Mouse (Mus musculus): ENCODE data around the gene Tal1. TPM values are rescaled to one million over a fixed set of nuclear protein-coding genes. Genes with fewer than 3 reads are reported as not detected.

Tal1 gene
- polyA plus RNA-seq, 1 experiment from 2014 or later = 2.3 TPM

- WGBS = under 1% methylated on average over 48 of the region's 48 CpGs
- Histone ChIP-seq H3K4me2 (replicated peaks) (peak overlapping the region; percentile 51), H3K4me1 (peaks cover 14% of the 10 kb centered on the region; the same call in 1 of the 2 replicates), H3K27me3 (peaks cover 92% of the 10 kb centered on the region), H3K9ac (peak overlapping the region; percentile 30; the same call in 1 of the 2 replicates), H3K4me3 (peak overlapping the region; percentile 32), H3K9me3 (no peaks in the 10 kb centered on the region), H3K36me3 (no peaks in the 10 kb centered on the region), H3K27ac (peak overlapping the region; percentile 54; the same call in 1 of the 2 replicates)
- ATAC-seq (ENCODE audit: insufficient number of reproducible peaks, insufficient read depth, low FRiP score, low TSS enrichment) = peak; percentile 67
Observed at GRCm38 (mm10) chr4:115056921-115057673, 871 bp downstream of the Tal1 start.

GRCm38 (mm10) chr4:115057674-115058316 is 1.6 kb downstream of the Tal1 start:
- H3K4me2 ChIP-seq (replicated peaks) = peak overlapping the region; percentile 51; the same call in 1 of the 2 replicates
- no peaks in the 10 kb centered on the region for H3K36me3 ChIP-seq
- H3K27ac ChIP-seq = peak overlapping the region; percentile 54; the same call in 1 of the 2 replicates
- peaks cover 8% of the 10 kb centered on the region; the same call in 1 of the 2 replicates for H3K4me1 ChIP-seq
- H3K27me3 ChIP-seq = peaks cover 92% of the 10 kb centered on the region
- no peaks in the 10 kb centered on the region for H3K9me3 ChIP-seq
- H3K9ac ChIP-seq = peak overlapping the region; percentile 30; the same call in 1 of the 2 replicates
- peak overlapping the region; percentile 32 for H3K4me3 ChIP-seq
- under 1% methylated on average over 33 of the region's 33 CpGs for WGBS
- ATAC-seq (ENCODE audit: insufficient number of reproducible peaks, insufficient read depth, low FRiP score, low TSS enrichment) = no peak

GRCm38 (mm10) chr4:115058317-115058761 is 2.1 kb downstream of the Tal1 start:
- no peak overlapping the region for H3K4me2 ChIP-seq (replicated peaks)
- H3K36me3 ChIP-seq = no peaks in the 10 kb centered on the region
- H3K4me1 ChIP-seq = peaks cover 9% of the 10 kb centered on the region; the same call in 1 of the 2 replicates
- H3K27me3 ChIP-seq = peaks cover 93% of the 10 kb centered on the region
- H3K9me3 ChIP-seq = no peaks in the 10 kb centered on the region
- H3K9ac ChIP-seq = no peak overlapping the region
- H3K4me3 ChIP-seq = 0 out of 2 replicates have a peak overlapping the region, but pooled peaks have one; percentile 32
- no peak overlapping the region for H3K27ac ChIP-seq
- no peak for ATAC-seq (ENCODE audit: insufficient number of reproducible peaks, insufficient read depth, low FRiP score, low TSS enrichment)
- WGBS = under 1% methylated on average over 20 of the region's 20 CpGs

- Histone ChIP-seq H3K36me3 (no peaks in the 10 kb centered on the region), H3K4me1 (peaks cover 14% of the 10 kb centered on the region; the same call in 1 of the 2 replicates), H3K4me2 (replicated peaks) (0 out of 2 replicates have a peak overlapping the region, but pooled peaks have one; percentile 3), H3K9me3 (no peaks in the 10 kb centered on the region), H3K9ac (no peak overlapping the region), H3K27me3 (peaks cover 93% of the 10 kb centered on the region), H3K27ac (no peak overlapping the region), H3K4me3 (0 out of 2 replicates have a peak overlapping the region, but pooled peaks have one; percentile 7)
- no peak for ATAC-seq (ENCODE audit: insufficient number of reproducible peaks, insufficient read depth, low FRiP score, low TSS enrichment)
- whole genome bisulfite sequencing = 2% methylated on average over 23 of the region's 23 CpGs
Observed at GRCm38 (mm10) chr4:115058871-115059590, 2.8 kb downstream of the Tal1 start.

- H3K9ac ChIP-seq = no peak overlapping the region
- H3K36me3 ChIP-seq = no peaks in the 10 kb centered on the region
- no peak overlapping the region for H3K27ac ChIP-seq
- H3K27me3 ChIP-seq = peaks cover 93% of the 10 kb centered on the region
- H3K4me2 ChIP-seq (replicated peaks) = peak overlapping the region; percentile 3; the same call in 1 of the 2 replicates
- ATAC-seq (ENCODE audit: insufficient number of reproducible peaks, insufficient read depth, low FRiP score, low TSS enrichment) = no peak
- no peaks in the 10 kb centered on the region for H3K9me3 ChIP-seq
- H3K4me3 ChIP-seq = peak overlapping the region; percentile 12; the same call in 1 of the 2 replicates
- H3K4me1 ChIP-seq = peaks cover 14% of the 10 kb centered on the region; the same call in 1 of the 2 replicates
- WGBS = 6% methylated on average over 12 of the region's 12 CpGs
Observed at GRCm38 (mm10) chr4:115059871-115060270, 3.6 kb downstream of the Tal1 start.

- Histone ChIP-seq H3K9me3 (no peaks in the 10 kb centered on the region), H3K27me3 (peaks cover 93% of the 10 kb centered on the region), H3K9ac (no peak overlapping the region), H3K4me1 (peaks cover 14% of the 10 kb centered on the region; the same call in 1 of the 2 replicates), H3K36me3 (no peaks in the 10 kb centered on the region), H3K4me2 (replicated peaks) (no peak overlapping the region), H3K27ac (no peak overlapping the region), H3K4me3 (no peak overlapping the region)
- WGBS = 21% methylated on average over 3 of the region's 3 CpGs
- no peak for ATAC-seq (ENCODE audit: insufficient number of reproducible peaks, insufficient read depth, low FRiP score, low TSS enrichment)
Observed at GRCm38 (mm10) chr4:115060753-115061152, 4.5 kb downstream of the Tal1 start.

GRCm38 (mm10) chr4:115062540-115062874 is 6.3 kb downstream of the Tal1 start:
- H3K27ac ChIP-seq = no peak overlapping the region
- WGBS = 2% methylated on average over 9 of the region's 9 CpGs
- peak overlapping the region; percentile 51 for H3K4me3 ChIP-seq
- ATAC-seq (ENCODE audit: insufficient number of reproducible peaks, insufficient read depth, low FRiP score, low TSS enrichment) = no peak
- peaks cover 8% of the 10 kb centered on the region; the same call in 1 of the 2 replicates for H3K4me1 ChIP-seq
- no peak overlapping the region for H3K9ac ChIP-seq
- H3K4me2 ChIP-seq (replicated peaks) = peak overlapping the region; percentile 97
- no peaks in the 10 kb centered on the region for H3K9me3 ChIP-seq
- peaks cover 87% of the 10 kb centered on the region for H3K27me3 ChIP-seq
- no peaks in the 10 kb centered on the region for H3K36me3 ChIP-seq

- Histone ChIP-seq H3K27ac (no peak overlapping the region), H3K4me2 (replicated peaks) (peak overlapping the region; percentile 97), H3K27me3 (peaks cover 84% of the 10 kb centered on the region), H3K4me1 (peaks cover 8% of the 10 kb centered on the region; the same call in 1 of the 2 replicates), H3K9ac (peak overlapping the region; percentile 22), H3K36me3 (no peaks in the 10 kb centered on the region), H3K9me3 (no peaks in the 10 kb centered on the region), H3K4me3 (peak overlapping the region; percentile 51)
- ATAC-seq (ENCODE audit: insufficient number of reproducible peaks, insufficient read depth, low FRiP score, low TSS enrichment) = peak; percentile 82
- under 1% methylated on average over 58 of the region's 58 CpGs for WGBS
Observed at GRCm38 (mm10) chr4:115062875-115063517, 6.8 kb downstream of the Tal1 start.

- Histone ChIP-seq H3K9ac (peak overlapping the region; percentile 22), H3K4me2 (replicated peaks) (peak overlapping the region; percentile 97), H3K9me3 (no peaks in the 10 kb centered on the region), H3K4me3 (peak overlapping the region; percentile 51), H3K27me3 (peaks cover 88% of the 10 kb centered on the region), H3K27ac (no peak overlapping the region), H3K4me1 (peaks cover 8% of the 10 kb centered on the region; the same call in 1 of the 2 replicates), H3K36me3 (no peaks in the 10 kb centered on the region)
- WGBS = 1% methylated on average over 31 of the region's 31 CpGs
- no peak for ATAC-seq (ENCODE audit: insufficient number of reproducible peaks, insufficient read depth, low FRiP score, low TSS enrichment)
Observed at GRCm38 (mm10) chr4:115063518-115064239, 7.5 kb downstream of the Tal1 start.

GRCm38 (mm10) chr4:115071668-115072067 is 15.4 kb downstream of the Tal1 start:
- no peaks in the 10 kb centered on the region for H3K9me3 ChIP-seq
- no peak overlapping the region for H3K4me3 ChIP-seq
- no peak overlapping the region for H3K27ac ChIP-seq
- H3K36me3 ChIP-seq = no peaks in the 10 kb centered on the region
- H3K27me3 ChIP-seq = peaks cover 15% of the 10 kb centered on the region; the same call in 1 of the 2 replicates
- WGBS = 40% methylated on average over 1 of the region's 1 CpGs
- no peak for ATAC-seq (ENCODE audit: insufficient number of reproducible peaks, insufficient read depth, low FRiP score, low TSS enrichment)
- no peak overlapping the region for H3K4me2 ChIP-seq (replicated peaks)
- H3K4me1 ChIP-seq = no peaks in the 10 kb centered on the region
- no peak overlapping the region for H3K9ac ChIP-seq
